Mouse (Mus musculus) T-helper 17 cell (primary cell): ENCODE measurements around the gene Elfn1.
"Not testable (repeated sequence)": the region's sequence is repeated elsewhere in the genome, so short reads cannot be mapped to it uniquely, and the experiment has no call there.

Experiments
- in situ Hi-C, 2 experiments: fragments of 300-600 bp; cut with MboI, MseI; formaldehyde crosslinking; loops; 1 replicate in 1 of 2; 2 replicates in 1 of 2; pipeline ENCODE4 v1.15.1; 2025; ENCODE audit warnings: high pct_unique_total_duplicates in 2 of 2

Gene Elfn1

DNA sequence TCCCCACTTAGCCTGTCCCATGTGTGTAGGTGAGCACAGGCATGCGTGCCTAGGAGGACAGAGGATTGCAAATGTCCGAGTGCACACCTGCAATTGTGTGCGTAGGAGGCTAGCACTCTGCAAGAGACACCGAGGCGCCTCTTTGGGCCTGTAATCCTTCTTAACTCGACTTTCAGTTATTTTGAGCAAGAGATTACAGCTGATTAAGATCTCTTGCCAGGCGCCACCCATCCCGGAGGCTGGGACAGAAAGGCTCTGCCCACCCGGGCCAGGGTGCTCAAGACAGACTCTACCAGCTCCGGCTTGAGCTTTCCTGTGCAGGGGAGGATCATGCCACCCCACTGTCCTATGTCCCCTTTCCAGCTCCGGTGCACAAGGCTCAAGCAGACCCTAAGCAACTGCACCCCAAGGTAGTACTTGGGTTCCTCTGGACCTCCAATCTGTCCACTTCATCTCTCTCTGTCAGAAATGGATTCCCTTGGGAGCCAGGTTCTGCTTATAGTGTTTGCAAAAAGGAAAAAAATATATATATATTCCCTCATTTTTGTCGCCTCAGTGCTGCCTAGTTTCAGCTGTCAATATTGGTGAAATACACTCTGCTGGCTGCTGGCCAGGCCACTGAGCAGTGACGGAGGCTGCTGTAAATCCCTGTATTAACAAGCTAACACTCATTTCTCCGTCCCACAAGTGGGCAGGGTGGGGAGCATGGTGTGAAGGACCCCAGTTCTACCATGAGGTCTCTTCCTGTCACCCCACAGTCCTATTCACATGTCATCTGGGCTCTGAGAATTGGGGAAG, 61.6 kb downstream of the Elfn1 start:
- in situ Hi-C loops = no loop called here

DNA sequence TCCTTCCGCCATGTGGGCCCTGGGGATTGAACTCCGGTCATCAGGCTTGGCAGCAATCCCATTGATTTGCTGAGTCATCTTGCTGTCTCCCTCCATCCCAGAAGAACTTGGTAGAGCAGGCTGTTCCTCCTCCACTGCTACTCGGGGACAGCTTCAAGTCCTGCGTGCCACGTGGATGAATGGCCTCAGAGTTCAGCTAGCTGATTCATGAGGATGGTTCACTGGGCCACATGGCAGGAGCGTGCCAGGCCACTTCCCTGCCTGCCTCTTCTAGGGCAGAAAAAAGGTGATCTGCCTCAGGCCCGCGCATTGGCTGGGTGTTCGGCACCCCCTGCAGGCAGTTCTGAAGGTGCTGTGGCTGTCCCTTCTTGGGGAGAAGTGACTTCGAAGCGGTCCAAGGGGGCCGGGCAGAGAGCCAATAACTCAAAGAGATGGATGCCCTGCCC, 62.5 kb downstream of the Elfn1 start:
- in situ Hi-C loops = no loop called here

DNA sequence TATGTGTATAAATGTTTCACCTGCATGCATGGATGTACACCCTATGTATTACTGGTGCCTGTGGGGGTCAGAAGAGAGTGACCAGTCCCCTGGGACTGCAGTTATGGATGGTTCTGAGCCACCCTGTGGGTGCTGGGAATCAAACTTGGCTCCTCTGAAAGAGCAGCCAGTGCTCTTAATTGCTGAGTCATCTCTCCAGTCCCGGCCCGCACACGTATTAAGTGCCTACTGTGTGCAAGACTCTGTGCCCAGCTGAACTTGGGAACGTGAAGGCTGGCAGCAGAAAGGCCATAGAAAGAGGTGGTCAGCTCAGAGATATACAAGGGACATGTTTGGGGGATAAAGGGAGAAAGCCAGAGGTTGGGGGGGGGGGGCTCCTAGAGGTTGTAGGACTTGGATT, 68.8 kb downstream of the Elfn1 start:
- in situ Hi-C loops = no loop called here

DNA sequence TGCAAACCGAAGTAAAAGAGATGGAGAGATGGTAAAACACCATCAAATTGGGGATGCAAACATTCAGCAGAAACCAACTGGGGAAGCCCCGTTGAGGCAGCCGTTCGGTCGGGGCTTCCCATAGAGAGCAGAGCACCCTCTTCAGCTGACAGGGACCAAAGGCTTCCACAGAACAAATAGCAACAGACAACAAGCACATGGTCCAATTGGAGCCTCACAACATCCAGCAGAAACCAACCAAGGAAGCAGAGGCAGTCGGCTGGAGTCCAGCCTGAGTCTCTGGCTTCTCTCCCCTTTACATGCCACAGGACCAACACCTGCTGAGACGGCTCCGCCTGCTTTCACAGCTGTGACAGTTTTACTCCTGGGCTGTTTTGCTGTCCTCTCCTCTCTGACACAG, 69.7 kb downstream of the Elfn1 start:
- in situ Hi-C loops = no loop called here

DNA sequence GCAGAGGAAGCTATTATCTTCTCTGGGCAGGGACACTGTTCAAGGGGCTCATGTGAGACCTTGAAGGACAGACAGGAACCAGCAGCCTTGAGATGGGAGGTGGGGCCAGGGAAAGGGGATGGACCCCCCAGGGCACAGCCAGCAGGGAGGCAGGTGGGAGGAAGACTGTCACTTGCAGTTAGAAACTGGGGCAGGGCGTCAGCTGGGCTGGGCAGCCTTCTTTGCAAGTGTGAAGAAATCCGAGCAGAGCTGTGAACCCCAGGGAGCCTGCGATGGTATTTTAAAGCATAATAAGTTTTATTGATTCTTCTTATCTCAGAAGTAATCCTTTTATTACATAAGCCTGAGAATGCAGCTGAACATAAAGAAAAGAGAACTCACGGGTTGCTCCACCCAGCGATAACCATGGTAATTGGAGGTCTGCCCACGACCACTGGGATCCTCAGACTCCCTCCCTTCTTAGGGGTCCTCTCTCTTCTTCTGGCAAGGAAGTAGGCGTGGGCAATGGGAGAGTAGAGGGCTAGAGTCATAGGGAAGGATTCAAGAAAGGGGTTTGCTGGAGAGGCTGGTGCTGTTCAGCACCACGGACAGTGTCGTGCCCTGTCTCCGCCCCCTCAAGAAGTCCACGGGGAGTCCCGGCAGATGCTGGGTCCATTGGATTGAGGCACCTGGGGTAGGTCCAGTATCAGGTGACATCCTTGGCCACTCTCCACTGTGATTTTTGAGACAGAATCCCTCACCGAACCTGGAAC, 71.0 kb downstream of the Elfn1 start:
- in situ Hi-C loops = no loop called here

DNA sequence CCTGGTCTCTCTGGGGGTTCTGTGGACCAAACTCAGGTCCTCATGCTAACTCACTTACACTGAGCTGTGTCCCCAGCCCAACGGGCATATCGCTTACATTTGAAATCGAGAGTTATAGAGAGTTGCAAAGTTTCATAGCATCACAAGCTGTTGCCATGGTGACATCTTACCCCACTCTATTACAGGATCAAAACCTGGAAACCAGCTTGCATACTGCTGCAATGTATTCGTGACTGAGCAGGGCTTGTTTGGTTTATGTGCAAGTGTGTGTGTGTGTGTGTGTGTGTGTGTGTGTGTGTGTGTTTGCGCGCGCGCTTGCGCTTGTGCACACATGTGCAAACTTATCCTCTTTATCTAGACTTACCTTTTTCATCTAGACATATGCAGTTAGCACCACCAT, 71.6 kb downstream of the Elfn1 start:
- in situ Hi-C loops = no loop called here

DNA sequence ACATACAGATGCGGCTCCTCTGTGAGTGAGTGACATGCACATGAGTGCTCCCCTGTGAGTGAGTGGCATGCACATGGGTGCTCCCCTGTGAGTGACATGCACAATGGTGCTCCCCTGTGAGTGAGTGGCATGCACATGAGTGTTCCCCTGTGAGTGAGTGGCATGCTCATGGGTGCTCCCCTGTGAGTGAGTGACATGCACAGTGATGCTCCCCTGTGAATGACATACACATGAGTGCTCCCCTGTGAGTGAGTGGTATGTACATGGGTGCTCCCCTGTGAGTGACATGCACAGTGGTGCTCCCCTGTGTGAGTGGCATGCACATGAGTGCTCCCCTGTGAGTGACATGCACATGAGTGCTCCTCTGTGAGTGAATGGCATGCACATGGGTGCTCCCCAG, 74.2 kb downstream of the Elfn1 start:
- in situ Hi-C loops = loop anchor here in 1 of 2 experiments (5.0 kb wide), 1 partner anchor 95 kb away; no protein-coding TSS in a partner anchor

DNA sequence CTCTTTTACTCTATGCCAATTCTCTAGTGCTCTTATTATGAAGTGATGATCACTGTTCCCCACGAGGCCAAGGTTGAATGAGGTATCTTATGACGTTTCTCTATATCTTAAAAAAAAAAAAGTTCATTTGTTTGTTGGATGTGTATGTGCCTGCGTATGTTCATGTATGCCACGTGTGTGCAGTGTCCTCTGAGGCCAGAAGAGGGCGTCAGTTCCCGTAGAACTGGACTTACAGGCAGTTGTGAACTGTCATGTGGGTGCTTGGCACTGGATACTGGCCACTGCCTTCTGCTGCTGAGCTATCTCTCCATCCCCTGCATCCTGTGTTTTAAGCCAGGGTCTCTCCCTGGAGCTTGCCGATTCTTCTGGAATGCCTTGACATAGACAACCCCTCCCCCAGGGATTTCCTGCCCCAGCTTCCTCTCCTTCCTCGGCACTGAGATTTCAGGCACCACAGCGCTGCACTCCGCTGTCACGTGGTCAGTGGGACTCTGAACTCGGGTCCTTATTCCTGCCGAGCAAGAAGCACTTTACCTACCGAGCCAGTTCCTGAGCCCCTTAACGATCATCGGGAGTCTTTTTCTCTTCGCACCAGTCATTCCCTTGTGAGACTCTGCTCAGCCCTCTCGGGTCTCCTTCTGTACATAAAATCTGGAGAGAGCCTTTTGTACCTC, 77.5 kb downstream of the Elfn1 start:
- in situ Hi-C loops = no loop called here

DNA sequence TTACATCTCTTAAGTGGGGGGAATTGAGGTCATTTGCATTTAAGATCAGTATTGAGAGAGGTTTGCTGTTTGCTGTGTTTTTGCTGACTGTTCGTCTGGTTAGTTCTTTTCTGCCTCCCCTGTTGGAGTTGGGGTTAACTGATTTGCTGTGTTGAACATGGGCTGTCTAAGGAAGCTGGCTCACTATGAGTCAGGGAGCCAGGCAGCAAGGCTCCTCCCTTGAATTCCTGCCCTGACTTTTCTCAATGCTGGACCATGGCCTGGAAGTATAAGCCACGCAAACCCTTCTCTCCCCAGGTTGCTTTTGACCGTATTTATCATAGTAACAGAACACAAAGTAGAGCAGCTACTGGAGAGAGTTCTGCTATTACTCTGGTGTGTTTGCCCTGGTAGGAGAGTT, 83.8 kb downstream of the Elfn1 start:
- in situ Hi-C loops = no loop called here

DNA sequence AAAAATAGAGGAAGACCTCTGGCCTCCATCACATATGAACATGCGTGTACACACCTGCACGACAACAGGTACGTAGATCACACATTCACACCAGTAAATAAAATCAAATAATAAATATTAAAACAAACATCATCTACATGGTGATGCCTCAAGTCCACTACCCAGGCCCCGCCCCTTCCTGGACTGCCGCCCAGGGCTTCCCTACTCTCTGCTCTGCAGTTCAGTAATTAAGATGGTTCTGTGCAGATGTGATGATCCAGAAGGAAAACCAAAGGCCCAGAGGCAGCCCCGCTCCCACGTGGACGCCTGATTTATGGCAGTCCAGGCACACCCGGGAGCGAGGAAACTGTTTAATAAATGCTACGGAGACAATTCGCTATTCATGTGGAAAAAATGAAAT, 90.6 kb downstream of the Elfn1 start:
- in situ Hi-C loops = not testable (repeated sequence)

DNA sequence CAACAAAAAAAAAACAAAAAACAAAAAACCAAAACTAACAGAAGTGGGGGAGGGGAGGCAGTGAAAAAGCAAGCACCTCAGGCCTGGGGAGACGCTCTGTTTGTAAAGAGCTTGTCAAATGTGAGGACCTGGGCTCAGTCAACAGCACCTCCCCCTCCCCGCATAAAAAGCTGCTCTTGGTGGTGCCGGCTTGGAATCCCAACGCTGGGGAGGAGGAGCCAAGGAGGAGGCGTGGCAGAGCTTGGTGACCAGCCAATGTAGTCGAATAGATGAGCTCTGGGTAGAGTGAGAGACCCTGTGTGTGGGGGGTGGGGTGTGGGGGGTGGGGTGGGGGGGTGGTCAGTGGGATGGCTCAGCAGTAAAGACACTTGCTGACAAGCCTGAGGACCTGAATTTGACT, 91.2 kb downstream of the Elfn1 start:
- in situ Hi-C loops = no loop called here

DNA sequence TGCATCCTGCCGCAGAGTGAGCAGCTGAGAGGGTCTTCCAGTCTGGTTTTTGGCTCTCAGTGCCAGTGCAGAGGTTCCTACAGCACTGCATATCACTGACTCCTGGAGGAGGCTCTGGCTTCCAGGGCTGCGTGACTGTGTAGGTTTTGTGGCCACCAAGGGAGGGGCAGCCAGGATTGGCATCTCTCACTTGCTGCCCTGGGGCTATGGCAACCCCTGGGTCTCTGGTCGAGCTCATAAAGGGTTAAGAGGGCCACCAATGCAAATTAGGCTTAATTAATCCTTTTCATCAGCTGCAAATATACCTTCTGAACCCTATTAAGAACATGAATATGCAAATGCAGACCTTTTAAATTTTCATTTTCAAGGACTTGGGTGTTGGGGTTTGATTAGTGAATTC, 94.8 kb downstream of the Elfn1 start:
- in situ Hi-C loops = no loop called here

DNA sequence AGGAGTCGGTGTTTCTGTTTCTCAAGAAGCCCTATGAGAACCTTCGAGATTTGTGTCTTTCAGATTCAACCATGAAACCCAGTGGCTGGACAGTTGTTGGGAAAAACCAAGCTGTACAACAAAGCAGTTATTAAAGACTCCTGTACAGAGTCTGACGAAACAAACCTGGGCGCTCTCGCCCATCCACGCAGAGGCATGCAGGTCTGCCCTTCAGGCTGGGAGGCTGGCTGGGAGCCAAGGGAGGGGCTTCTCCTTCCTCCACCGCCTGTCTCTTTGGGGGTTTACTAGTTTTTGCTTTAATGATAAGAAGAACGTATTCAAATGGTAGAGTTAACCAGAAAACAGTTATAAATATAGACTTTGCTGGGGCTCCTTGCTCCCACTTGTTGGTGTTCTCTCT, 99.1 kb downstream of the Elfn1 start:
- in situ Hi-C loops = no loop called here

DNA sequence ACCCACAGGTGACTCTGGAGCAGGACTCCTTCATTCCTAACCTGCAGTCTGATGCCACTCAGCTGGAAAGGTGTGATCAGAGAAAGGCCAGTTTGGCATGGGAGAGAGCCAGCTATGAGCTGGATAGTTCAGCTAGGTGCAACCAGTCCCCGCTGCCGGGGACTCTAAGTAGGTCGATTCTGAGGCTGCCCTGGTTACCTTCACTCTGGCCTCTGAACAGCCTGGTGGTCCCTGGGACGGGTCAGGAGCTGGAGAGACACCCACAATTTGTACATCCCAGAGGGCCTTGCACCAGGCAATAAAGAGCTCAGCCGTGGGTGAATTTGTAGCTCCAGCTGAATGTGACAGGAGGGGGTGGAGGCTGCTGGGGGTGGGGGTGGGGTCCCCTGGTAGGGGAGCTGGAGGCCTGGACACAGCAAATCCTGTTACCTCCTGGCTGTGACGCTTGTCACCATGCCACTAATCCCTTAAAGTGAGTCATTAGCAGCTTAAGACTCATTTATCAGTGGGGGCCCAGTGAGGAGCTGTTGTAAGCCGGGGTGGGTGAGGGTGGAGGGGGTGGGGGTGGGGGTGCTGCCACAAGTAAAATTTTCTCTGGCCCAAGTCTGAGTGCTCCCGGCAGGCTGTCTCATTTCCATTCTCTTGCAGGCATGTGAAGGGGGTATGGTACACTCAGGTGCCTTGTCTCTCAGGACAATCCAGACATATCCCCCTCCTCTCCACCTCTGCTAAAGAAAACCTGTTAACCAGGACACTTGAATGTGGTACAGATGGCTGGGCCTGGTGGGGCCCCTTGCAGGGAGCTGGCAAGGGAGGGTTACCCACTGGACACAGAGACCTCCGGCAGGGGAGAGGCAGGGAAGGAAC, 100.1 kb downstream of the Elfn1 start:
- in situ Hi-C loops = no loop called here

DNA sequence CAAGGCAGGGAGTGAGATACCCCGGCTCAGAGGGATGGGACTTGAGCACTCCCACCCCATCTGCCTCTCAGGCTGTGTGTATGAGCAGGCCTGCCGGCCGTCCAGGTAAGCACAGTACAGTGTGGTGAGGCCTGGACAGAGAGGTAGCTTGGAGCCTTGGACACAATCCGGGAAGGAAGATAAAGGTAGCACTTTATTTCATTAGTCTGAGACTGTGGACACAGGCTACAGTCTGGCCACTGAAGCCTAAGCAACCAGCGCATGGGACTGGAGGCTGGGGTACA, 100.7 kb downstream of the Elfn1 start:
- in situ Hi-C loops = no loop called here

DNA sequence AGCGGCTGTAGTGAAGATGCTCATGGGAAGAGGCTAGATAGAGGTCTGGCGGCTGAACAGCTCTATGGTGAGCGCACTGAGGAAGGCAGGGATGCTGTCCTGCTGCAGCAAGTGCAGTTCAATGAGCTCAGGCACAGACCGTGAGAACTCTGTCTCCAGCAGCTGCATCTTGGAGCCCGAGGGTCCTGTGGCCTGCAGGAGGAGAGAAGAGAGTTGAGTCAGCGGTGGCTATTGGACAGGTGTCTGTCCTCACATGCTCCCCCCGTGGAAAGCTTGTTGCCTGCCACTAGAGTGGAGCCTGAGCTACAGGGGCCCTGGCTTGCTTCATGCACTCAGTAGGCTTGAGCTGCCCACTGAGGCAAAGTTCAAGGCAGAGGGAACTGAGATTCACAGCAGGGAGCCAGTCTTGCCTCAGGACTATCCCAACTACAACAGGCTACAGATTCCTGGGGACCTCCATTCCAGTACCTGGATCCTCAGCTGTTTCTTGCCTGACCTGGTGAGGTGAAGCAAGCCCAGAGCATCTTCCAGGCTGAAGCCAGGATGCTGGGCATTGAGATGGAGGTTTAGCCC, 101.4 kb downstream of the Elfn1 start:
- in situ Hi-C loops = no loop called here

DNA sequence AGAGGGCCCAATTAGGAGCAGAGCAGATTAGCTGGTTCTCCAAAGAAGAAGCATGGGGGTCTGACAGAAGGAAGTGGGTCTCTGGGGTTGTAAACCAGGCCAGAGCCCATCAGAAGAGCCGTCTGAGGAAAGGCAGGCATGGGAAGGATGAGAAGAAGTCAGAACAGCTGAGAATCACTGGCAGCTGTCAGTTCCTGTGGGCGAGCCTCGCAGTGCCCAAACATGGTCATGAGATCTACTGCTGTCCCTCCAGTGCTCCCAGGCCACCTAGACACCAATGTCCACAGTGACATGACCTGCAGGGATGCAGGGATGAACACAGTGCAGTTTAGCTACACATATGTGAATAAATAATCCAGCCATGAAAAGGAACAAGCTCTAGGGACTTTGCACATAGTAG, 102.7 kb downstream of the Elfn1 start:
- in situ Hi-C loops = no loop called here

DNA sequence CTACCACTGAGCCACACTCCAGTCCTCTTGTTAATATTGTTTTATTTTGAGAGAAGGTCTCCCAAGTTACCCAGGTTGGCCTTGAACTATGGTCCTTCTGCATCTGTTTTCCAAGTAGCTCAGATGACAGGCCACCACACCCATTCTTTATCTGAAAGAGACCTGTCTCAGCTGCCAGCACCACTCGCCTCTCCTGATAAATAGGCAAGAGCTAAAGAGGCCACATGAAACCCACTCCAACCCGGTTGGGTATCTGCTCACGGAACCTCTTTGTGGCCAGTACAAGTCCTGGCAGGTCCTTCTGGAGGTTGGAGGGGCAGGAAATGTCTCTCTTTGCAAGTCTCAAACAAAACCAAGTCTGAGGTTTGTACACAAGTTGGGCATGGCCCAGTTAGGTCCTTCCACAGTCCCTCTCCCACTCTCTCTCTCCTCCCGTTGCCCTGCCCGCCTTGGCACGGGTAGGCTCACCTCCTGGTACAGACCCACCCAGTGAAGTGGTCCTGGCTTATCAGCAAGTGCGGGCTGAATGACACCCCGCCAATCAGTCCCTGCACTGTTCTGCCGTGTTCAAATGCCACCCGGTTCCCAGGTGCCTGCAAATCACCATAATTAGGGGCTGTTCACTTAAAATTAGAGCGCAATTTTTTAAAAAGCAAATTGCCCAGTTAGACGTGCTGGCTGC, 104.7 kb downstream of the Elfn1 start:
- in situ Hi-C loops = no loop called here

DNA sequence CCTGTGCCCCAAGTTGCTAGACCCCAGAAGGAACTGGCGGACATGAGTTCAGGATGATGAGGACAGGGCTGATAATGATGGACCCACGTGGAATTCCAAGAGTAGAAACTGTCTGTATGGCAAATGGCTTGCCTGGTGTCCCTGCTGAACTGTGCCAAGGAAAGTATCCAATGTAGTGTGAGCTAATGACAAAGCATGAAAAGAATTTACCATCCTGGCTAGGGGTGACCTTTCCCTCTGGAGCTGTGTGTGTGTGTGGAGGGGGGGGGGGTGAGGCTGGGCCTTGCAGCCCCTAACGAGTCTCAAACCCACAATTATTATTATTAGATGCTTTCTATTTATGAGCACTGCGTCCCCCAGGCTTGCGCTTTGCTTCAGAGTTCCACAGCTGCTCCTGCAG, 105.9 kb downstream of the Elfn1 start:
- in situ Hi-C loops = no loop called here

DNA sequence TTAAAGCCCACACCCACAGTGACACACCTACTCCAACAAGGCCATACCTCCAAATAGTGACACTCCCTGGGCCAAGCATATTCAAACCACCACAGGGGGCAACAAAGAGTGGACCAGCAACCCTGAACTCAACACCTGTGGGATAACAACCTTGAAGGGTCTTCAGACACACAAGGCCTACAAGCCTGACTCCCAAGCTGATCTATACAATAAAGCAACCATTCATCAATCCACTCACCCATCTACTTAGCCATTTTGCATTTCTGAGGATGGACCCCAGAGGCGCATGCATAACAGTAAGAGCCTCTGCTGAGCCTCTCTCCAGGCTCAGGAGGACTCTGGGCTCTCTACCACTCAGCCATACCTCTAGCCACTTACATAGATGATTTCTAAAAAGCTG, 109.2 kb downstream of the Elfn1 start:
- in situ Hi-C loops = no loop called here

DNA sequence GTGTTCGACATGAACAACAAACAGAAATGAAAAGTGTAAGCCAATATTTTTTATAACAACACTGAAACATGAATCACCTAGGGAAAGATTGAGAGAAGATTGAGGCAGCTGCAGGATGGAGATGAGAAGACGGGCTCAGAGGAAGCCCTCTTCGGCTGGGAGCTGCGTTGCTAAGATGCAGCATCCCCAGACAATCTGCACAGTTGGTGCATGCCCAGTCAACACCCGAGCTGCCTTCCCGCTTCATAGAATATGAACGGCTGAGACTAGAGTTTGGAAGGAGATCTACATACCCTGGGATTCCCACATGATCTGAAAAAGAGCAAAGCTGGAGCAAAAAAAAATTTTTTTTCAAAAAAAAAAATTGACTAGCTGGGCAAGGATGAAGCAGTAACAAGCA, 111.0 kb downstream of the Elfn1 start:
- in situ Hi-C loops = no loop called here
